Comparison of ENCODE assay signal across 8 mouse cellular contexts in the genomic region with DNA sequence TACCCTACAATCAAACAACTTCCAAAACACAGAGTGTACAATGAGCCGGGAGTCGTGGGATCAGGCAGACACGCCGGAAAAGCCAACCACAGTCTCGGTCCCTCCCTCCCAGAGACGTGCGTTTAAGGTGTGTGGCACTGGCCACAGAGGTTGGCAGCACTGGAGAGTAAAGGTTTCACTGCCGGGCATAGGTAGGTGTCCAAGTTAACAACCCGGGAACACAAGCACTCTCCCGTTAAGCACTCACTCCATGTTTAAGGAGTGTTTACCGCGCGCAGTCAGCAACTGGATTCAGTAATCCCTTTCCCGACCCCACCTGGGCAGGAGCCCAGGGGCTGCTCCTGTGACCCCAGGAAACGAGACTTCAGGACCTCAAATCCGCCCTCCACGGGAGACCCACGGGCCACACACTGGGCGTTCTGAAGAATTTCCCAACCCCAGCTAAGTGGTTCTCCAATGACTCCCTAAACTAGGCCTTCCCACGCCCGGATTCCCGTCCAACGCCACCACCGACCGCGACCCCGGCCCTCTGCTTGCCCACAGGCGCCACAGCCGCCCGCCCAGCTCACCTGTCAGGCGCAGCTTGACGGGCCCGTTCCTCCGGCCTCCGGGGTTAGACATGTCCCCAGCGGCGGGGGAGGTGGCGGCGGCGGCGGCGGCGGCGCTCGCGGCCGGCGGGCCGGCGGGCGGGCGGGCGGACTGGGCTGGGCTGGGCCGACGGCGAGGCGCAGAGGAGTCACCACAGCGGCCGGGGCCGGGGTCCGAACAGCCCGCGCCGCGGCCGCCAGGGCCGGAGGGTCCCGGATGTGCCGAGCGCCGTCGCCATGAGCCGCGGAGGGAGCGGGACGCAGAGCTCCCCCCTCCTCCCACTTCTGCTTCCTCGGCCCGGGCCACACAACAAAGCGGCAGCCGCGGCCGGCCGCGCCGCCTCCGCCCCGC. TPM values are rescaled to one million over a fixed set of nuclear protein-coding genes. Genes with fewer than 3 reads are reported as not detected.
DNase-seq lines count a peak whose midpoint lies in the region; ATAC-seq and TF ChIP-seq lines count a peak whose summit lies in the region.

No protein-coding gene starts in this region.

- no peaks in the 10 kb centered on the region for H3K36me3 ChIP-seq in forebrain, embryonic 12.5 days (replicated peaks)
- no peaks in the 10 kb centered on the region for H3K36me3 ChIP-seq in lung, embryonic 16.5 days (ENCODE audit: control insufficient read depth, insufficient read depth, low read length)

- intact Hi-C loops in heart, postnatal 10 days (cut with DNase I) = loop anchor here (2.0 to 5.0 kb wide), 3 partner anchors 37 to 133 kb away; partner anchors contain the start of genes Cep95 and Ddx5

- peak; percentile 23 to 28 for DNase-seq in CD8-positive naive resting alpha-beta T cell, adult 2 months (ENCODE audit: low read depth in 2 of 2, low spot score in 2 of 2)
- DNase-seq in brain, adult 2 months (ENCODE audit: low read depth, low spot score) = peak; percentile 39
- DNase-seq in heart, postnatal 10 days = peak; percentile 61 to 69
- peak; percentile 46 for DNase-seq in large intestine, adult 2 months (ENCODE audit: low read depth, low spot score)
- peak; percentile 26 to 40 for DNase-seq in thymus, postnatal 10 days (ENCODE audit: low spot score in 2 of 2)

- H3K9me3 ChIP-seq in forebrain, embryonic 12.5 days = no peaks in the 10 kb centered on the region
- no peaks in the 10 kb centered on the region for H3K9me3 ChIP-seq in lung, embryonic 16.5 days (ENCODE audit: control insufficient read depth, low read length)

- H3K27ac ChIP-seq in forebrain, embryonic 12.5 days = peak overlapping the region; percentile 98
- H3K27ac ChIP-seq in lung, embryonic 16.5 days (ENCODE audit: low read length) = peak overlapping the region; percentile 97
- 0 out of 2 replicates have a peak overlapping the region, but pooled peaks have one; percentile 53 for H3K27ac ChIP-seq in olfactory bulb, adult 2 months (ENCODE audit: insufficient read depth, low read depth, low read length)

- no peak for TF ChIP-seq POLR2A in olfactory bulb, adult 2 months (IDR thresholded peaks at IDR 0.05; ENCODE audit: insufficient read depth, low read depth, low read length)

- no peak for TF ChIP-seq CTCF in olfactory bulb, adult 2 months (IDR thresholded peaks at IDR 0.05; ENCODE audit: insufficient read depth, low read depth, low read length)

- no peaks in the 10 kb centered on the region for H3K27me3 ChIP-seq in forebrain, embryonic 12.5 days
- H3K27me3 ChIP-seq in lung, embryonic 16.5 days (ENCODE audit: control insufficient read depth, insufficient read depth, low read depth, low read length) = no peaks in the 10 kb centered on the region

- H3K4me3 ChIP-seq in forebrain, embryonic 12.5 days (replicated peaks) = peak overlapping the region; percentile 93
- peak overlapping the region; percentile 91 for H3K4me3 ChIP-seq in lung, embryonic 16.5 days (ENCODE audit: low read length)
- peak overlapping the region; percentile 94 for H3K4me3 ChIP-seq in olfactory bulb, adult 2 months (ENCODE audit: insufficient read depth, low read depth, low read length)

- peak overlapping the region; percentile 98 for H3K9ac ChIP-seq in forebrain, embryonic 12.5 days
- peak overlapping the region; percentile 97 for H3K9ac ChIP-seq in lung, embryonic 16.5 days (ENCODE audit: low read length)

- peak overlapping the region; percentile 93 for H3K4me2 ChIP-seq in forebrain, embryonic 12.5 days
- peak overlapping the region; percentile 69 for H3K4me2 ChIP-seq in lung, embryonic 16.5 days (ENCODE audit: low read depth, low read length)

- H3K4me1 ChIP-seq in forebrain, embryonic 12.5 days = peaks cover 27% of the 10 kb centered on the region
- H3K4me1 ChIP-seq in lung, embryonic 16.5 days (replicated peaks; ENCODE audit: control insufficient read depth, insufficient read depth, low read length) = peaks cover 14% of the 10 kb centered on the region; the same call in 1 of the 2 replicates
- peaks cover 3% of the 10 kb centered on the region; the same call in 1 of the 2 replicates for H3K4me1 ChIP-seq in olfactory bulb, adult 2 months (ENCODE audit: control insufficient read depth, insufficient read depth, low read length)

- under 1% methylated on average over 59 of the region's 87 CpGs for WGBS in forebrain, embryonic 12.5 days
- WGBS in large intestine, adult 2 months = under 1% methylated on average over 78 of the region's 87 CpGs
- under 1% methylated on average over 57 of the region's 87 CpGs for WGBS in lung, embryonic 16.5 days
- 2% methylated on average over 85 of the region's 87 CpGs for WGBS in olfactory bulb, adult 2 months

- ATAC-seq in forebrain, embryonic 12.5 days (ENCODE audit: low FRiP score) = peak; percentile 92
- peak; percentile 85 for ATAC-seq in lung, embryonic 16.5 days (ENCODE audit: low read depth)

RNA-seq across cellular contexts. Expression of gene Smurf2, which starts 0.6 kb away (rescaled TPM):
- polyA plus RNA-seq in forebrain, embryonic 12.5 days (2016; fragmentation: Nextera tagmentation; extraction: Ambion mirVana) = 17.3 and 18.3 TPM in 2 replicates
- 10 to 100 TPM; 38.8 to 46.9 TPM for total RNA-seq in heart, postnatal 10 days (2021)
- polyA plus RNA-seq in large intestine, adult 2 months (2012; rRNA removed) = 8.7 and 9.5 TPM in 2 replicates
- 16.4 and 17.6 TPM in 2 replicates for polyA plus RNA-seq in lung, embryonic 16.5 days (2015; fragmentation: Nextera tagmentation; extraction: Ambion mirVana)
- not detected in 2 replicates for polyA plus RNA-seq in olfactory bulb, adult 2 months (2012; ENCODE audit: insufficient read depth, insufficient read length, low replicate concordance, missing spikeins)

Comparison
In these comparisons a context has a peak if more than half of its experiments do, and no peak if none do; other contexts are left out.
1. Peak in every context shown above with its lines: DNase-seq, ATAC-seq, H3K4me3 ChIP-seq and H3K27ac ChIP-seq.